Mouse (Mus musculus) adrenal gland, adult 18-20 months (tissue): ENCODE measurements around the gene 1700010B08Rik. TPM values are rescaled to one million over a fixed set of nuclear protein-coding genes. Genes with fewer than 3 reads are reported as not detected.

Experiments
- DNase-seq, 2 experiments: peaks; one replicate each; pipeline ENCODE4 v3.0.0; 2021 to 2022; ENCODE audit warnings: low spot score in 2 of 2
- microRNA-seq, 2 experiments: library from miRNA; unstranded; fragments of <30 nt; microRNA quantifications; one replicate each; pipeline ENCODE4 v1.2.0; 2021; ENCODE audit warnings: borderline number of aligned reads in 2 of 2
- total RNA-seq, 2 experiments: library from RNA; stranded (reverse); gene quantifications; 1 replicate in 1 of 2; 2 replicates in 1 of 2; pipeline ENCODE4 v1.2.3; 2021

1700010B08Rik gene
- total RNA-seq, 2 experiments from 2014 or later = not detected

GRCm38 (mm10) chr2:173767959-173768595, 48.9 kb downstream of the 1700010B08Rik start:
- no peak for DNase-seq

GRCm38 (mm10) chr2:173769183-173769582, 50.0 kb downstream of the 1700010B08Rik start:
- DNase-seq = no peak

- DNase-seq = no peak
Measured at GRCm38 (mm10) chr2:173770620-173771019, 51.4 kb downstream of the 1700010B08Rik start.

Small RNA genes lying within 50 kb of the gene (microRNA-seq; reads per million reads assigned to microRNA genes)
- gene Mir6340 = 0 reads per million in 2 experiments

Other genes starting within 250 kb of the 1700010B08Rik start
- gene 1700021F07Rik, start 196.8 kb upstream of the 1700010B08Rik start, total RNA-seq = not detected
- gene Ankrd60, start 141.1 kb upstream of the 1700010B08Rik start, total RNA-seq = not detected
- 10 to 100 TPM; 28.0 to 38.0 TPM for gene Rab22a, start 59.7 kb upstream of the 1700010B08Rik start, total RNA-seq
- gene Vapb, start 18.1 kb downstream of the 1700010B08Rik start, total RNA-seq = 100 to 1,000 TPM; 162 to 176 TPM